ENCODE assay signal across 17 mouse cellular contexts in genomic region chr11:96725833-96726232, GRCm38 (mm10).
"Had no signal": no experiment of that assay in that cellular context is flagged by ENCODE, and none has a peak within 500 bp of the region (broad histone marks: within the 10 kb centered on the region; RNA-seq: fewer than 3 reads in every experiment).

No protein-coding gene starts in this region.

- H3K36me3 ChIP-seq: kidney, embryonic 15.5 days; liver, embryonic 13.5 days had no signal

- H3K4me3 ChIP-seq: kidney, embryonic 15.5 days; left cerebral cortex, adult 2 months; liver, embryonic 13.5 days had no signal

- H3K27me3 ChIP-seq: kidney, embryonic 15.5 days; liver, embryonic 13.5 days had no signal

- H3K9me3 ChIP-seq: kidney, embryonic 15.5 days; liver, embryonic 13.5 days had no signal

- DNase-seq: kidney, adult 2 months; kidney, postnatal 10 days; kidney, postnatal 36 days; layer of hippocampus, postnatal 36 days; liver, embryonic 13.5 days; lung, adult 2 months; lung, postnatal 14 days; lung, postnatal 4 days; midbrain, embryonic 14.5 days; right cerebral cortex, adult 18-20 months; right cerebral cortex, postnatal 14 days; right cerebral cortex, postnatal 4 days; thymus, postnatal 25 days had no signal

- H3K9ac ChIP-seq: kidney, embryonic 15.5 days; liver, embryonic 13.5 days had no signal

- H3K4me2 ChIP-seq: kidney, embryonic 15.5 days; liver, embryonic 13.5 days; midbrain, embryonic 11.5 days had no signal

- H3K27ac ChIP-seq: kidney, embryonic 15.5 days; left cerebral cortex, adult 2 months; liver, embryonic 13.5 days; stomach, postnatal 0 days had no signal

- H3K4me1 ChIP-seq: liver, embryonic 13.5 days had no signal
